In genomic region chr4:62683148-62683547, GRCm38 (mm10) we compare ENCODE assay signal across 11 mouse cellular contexts.
"Had no signal": no experiment of that assay in that cellular context is flagged by ENCODE, and none has a peak within 500 bp of the region (broad histone marks: within the 10 kb centered on the region; RNA-seq: fewer than 3 reads in every experiment).

No protein-coding gene starts in this region.

- DNase-seq: kidney, postnatal 10 days; kidney, postnatal 36 days; layer of hippocampus, postnatal 36 days; liver, embryonic 13.5 days; lung, adult 2 months; lung, postnatal 14 days; lung, postnatal 4 days; midbrain, embryonic 14.5 days; thymus, adult 18-20 months; thymus, postnatal 36 days had no signal

- H3K4me3 ChIP-seq: left cerebral cortex, adult 2 months; liver, embryonic 13.5 days had no signal

- H3K27me3 ChIP-seq: liver, embryonic 13.5 days had no signal

- H3K9me3 ChIP-seq: liver, embryonic 13.5 days had no signal

- H3K27ac ChIP-seq: left cerebral cortex, adult 2 months; liver, embryonic 13.5 days had no signal

- H3K36me3 ChIP-seq: liver, embryonic 13.5 days had no signal
